Mouse (Mus musculus) hindbrain, embryonic 11.5 days (tissue): Measurements from ENCODE around the gene Tmem121b. TPM values are rescaled to one million over a fixed set of nuclear protein-coding genes. Genes with fewer than 3 reads are reported as not detected.

Experiments used
- ATAC-seq: fragments of 200-750 bp; cut with Nextera tagmentation; 2 replicates; pipeline ENCODE4 v1.8.0; 2017; ENCODE audit warnings: mild to moderate bottlenecking, moderate TSS enrichment, moderate library complexity; ENCODE audit not compliant: low FRiP score
- DNase-seq: peaks from one replicate; pipeline ENCODE4 v3.0.0-alpha.2; 2015; ENCODE audit warnings: low spot score
- H3K27ac ChIP-seq: fragments of 300-500 bp; sonication (generic); 2 replicates; pipeline ENCODE4 v1.5.1; 2014; ENCODE audit warnings: mild to moderate bottlenecking, low read depth, low read length
- H3K27me3 ChIP-seq: fragments of 300-500 bp; sonication (generic); 2 replicates; pipeline ENCODE4 v1.6.1; 2014; ENCODE audit warnings: mild to moderate bottlenecking, low read length, moderate library complexity, mixed read lengths; ENCODE audit not compliant: control insufficient read depth, insufficient read depth
- H3K36me3 ChIP-seq: fragments of 300-500 bp; sonication (generic); 2 replicates; pipeline ENCODE4 v1.6.1; 2014; ENCODE audit warnings: mild to moderate bottlenecking, low read length, moderate library complexity, mixed read lengths; ENCODE audit not compliant: control insufficient read depth, insufficient read depth
- H3K4me1 ChIP-seq: fragments of 300-500 bp; sonication (generic); replicated peaks from 2 replicates; pipeline ENCODE4 v1.6.1; 2014; ENCODE audit warnings: low read length, mixed read lengths; ENCODE audit not compliant: control insufficient read depth, insufficient read depth
- H3K4me2 ChIP-seq: fragments of 300-500 bp; sonication (generic); replicated peaks from 2 replicates; pipeline ENCODE4 v1.6.1; 2014; ENCODE audit warnings: mild to moderate bottlenecking, low read depth, low read length
- H3K4me3 ChIP-seq: fragments of 300-500 bp; sonication (generic); 2 replicates; pipeline ENCODE4 v1.5.1; 2014; ENCODE audit warnings: low read depth, low read length
- H3K9ac ChIP-seq: fragments of 300-500 bp; sonication (generic); 2 replicates; pipeline ENCODE4 v1.6.1; 2014; ENCODE audit warnings: low read depth, low read length
- H3K9me3 ChIP-seq: fragments of 300-500 bp; sonication (generic); 2 replicates; pipeline ENCODE4 v1.6.1; 2016; ENCODE audit warnings: low read length; ENCODE audit not compliant: control insufficient read depth
- WGBS: fragments of 180-500 bp; shearing (Covaris S2); extraction: QIAGEN DNeasy Blood & Tissue Kit; methylation state at CpG from one replicate; pipeline ENCODE4 v1.1.7; 2014; 5-methylcytosine and 5-hydroxymethylcytosine counted together
- polyA plus RNA-seq: library from polyadenylated mRNA; unstranded; fragments of >200 nt; fragmentation: Nextera tagmentation; extraction: Ambion mirVana; gene quantifications from 2 replicates; pipeline ENCODE4 v1.2.1, GENCODE M21; 2014

Tmem121b gene
- 1.0 and 1.8 TPM in 2 replicates for polyA plus RNA-seq

DNA sequence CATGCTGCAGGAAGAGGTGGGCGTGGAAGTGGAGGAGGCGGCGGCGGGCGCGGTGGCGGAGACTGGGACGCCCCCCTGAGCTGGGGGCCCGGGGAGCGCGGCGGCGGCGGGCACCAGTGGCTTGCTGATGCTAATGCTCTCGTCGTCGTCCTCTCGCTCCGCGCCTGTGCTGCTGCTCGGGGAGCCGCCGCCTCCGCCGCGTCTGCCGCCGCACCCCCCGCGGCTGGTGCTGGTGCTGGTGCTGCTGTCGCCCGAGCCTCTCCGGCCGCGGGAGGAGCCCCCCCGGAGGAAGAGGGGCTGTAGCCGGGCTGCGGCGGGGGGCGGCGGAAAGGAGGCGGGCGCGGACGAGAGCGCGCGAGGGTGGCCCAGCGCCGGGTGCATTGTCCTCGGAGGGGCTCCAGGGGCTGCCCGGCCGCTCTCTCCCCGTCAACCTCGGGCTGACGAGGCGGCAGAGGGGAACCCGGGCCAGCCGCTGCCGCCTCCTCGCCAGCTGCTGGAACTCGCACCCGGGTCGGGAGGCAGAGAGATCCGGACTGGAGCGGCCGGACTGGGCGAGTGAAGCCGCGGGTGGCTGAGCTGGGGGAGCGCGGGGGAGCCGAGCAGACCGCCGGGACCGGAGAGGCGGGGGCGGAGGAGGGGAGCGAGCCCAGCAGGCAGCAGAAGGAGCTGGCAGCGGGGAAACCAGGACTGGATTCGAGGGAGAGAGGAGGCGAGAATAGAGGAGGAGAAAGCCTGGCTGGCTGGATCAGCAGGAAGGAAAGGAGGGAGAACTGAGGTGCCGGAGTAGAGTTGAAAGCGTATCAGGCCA is at the start of gene Tmem121b:
Gene Tmem121b, minus strand, starts transcription at position 434 of the 808 bp plus-strand sequence.
- Histone ChIP-seq H3K4me3 (peak within 1 kb of the TSS; percentile 79), H3K36me3 (no peaks in the 10 kb centered on the region), H3K9ac (peak within 1 kb of the TSS; percentile 80), H3K4me1 (peaks cover 11% of the 10 kb centered on the region), H3K9me3 (no peaks in the 10 kb centered on the region), H3K4me2 (peak within 1 kb of the TSS; percentile 91), H3K27me3 (peaks cover 14% of the 10 kb centered on the region), H3K27ac (peak within 1 kb of the TSS; percentile 93)
- DNase-seq (peak; percentile 88), ATAC-seq (peak; percentile 87)
- WGBS, result under 1% methylated on average over 51 of the region's 84 CpGs

DNA sequence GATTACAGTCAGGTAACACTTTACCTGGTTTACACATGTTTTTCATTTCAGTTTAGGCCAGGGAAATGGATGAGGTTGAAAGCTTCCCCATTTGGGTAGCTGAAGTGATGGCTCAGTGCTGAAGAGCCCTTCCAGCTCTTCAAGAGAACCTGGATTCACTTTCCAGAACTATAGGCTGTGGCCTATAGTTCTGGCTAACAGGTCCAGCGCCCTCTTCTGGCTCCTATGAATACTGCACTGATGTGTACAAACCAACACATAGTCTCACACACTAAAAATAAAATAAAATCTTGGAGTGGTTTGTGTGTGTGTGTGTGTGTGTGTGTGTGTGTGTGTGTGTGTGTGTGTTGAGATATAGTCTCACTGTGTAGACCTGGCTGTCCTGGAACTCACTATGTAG is 48.5 kb upstream of the Tmem121b start:
- Histone ChIP-seq H3K4me3 (no peak overlapping the region), H3K36me3 (no peaks in the 10 kb centered on the region), H3K27me3 (no peaks in the 10 kb centered on the region), H3K27ac (no peak overlapping the region), H3K4me2 (no peak overlapping the region), H3K4me1 (peaks cover 3% of the 10 kb centered on the region; the same call in 1 of the 2 replicates), H3K9me3 (no peaks in the 10 kb centered on the region), H3K9ac (no peak overlapping the region)
- 23% methylated on average over 1 of the region's 1 CpGs for WGBS
- ATAC-seq (no peak), DNase-seq (peak; percentile 36)

DNA sequence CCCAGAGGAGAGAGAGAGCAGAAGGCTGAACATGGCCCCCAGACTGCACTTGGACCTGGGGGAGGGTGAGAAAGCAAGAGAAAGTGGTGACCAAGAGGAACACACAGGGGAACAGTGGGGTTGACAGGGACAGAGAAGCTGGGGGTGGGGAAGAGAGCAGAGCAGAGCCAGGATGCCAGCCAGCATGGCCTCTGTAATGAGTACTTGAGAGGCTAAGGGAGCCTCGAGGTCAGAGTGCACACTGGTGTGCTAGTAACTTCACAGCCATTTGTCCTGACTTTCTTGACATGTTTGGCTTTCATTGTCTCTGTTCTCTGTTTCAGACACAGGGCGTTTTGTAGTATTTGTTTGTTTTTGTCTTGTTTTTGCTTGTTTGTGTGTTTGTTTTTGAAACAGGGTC is 47.8 kb upstream of the Tmem121b start:
- H3K4me2 ChIP-seq, result no peak overlapping the region
- H3K9ac ChIP-seq, result no peak overlapping the region
- H3K4me3 ChIP-seq, result no peak overlapping the region
- DNase-seq, result no peak
- H3K36me3 ChIP-seq, result no peaks in the 10 kb centered on the region
- no peaks in the 10 kb centered on the region for H3K9me3 ChIP-seq
- 29% methylated on average over 2 of the region's 2 CpGs for WGBS
- peaks cover 3% of the 10 kb centered on the region; the same call in 1 of the 2 replicates for H3K4me1 ChIP-seq
- no peak overlapping the region for H3K27ac ChIP-seq
- H3K27me3 ChIP-seq, result no peaks in the 10 kb centered on the region
- no peak; the same call in 1 of the 2 replicates for ATAC-seq

DNA sequence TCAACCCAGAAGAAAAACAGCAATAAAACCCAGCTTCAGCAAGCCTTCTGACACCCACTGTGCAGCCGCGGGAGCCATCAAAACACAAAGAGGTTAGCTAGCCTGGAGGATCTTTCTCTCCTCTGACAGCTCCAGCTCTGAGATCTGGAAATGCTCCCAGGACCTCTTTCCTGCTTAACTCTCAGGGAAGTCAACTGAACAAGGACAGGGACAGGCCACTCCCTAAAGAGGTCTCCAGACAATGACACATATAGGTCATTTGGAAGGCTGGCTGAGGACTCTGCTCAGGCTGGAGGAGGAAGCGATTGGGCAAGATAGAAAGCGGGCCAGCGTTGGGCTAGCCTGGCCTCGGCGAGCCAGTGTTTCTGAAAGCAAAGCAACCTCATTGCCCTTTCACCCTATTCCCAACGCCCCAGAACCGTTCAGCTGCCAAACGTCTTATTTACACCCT is 46.2 kb upstream of the Tmem121b start:
- Histone ChIP-seq H3K27ac (peak overlapping the region; percentile 49), H3K4me3 (no peak overlapping the region), H3K4me1 (peaks cover 3% of the 10 kb centered on the region; the same call in 1 of the 2 replicates), H3K9ac (no peak overlapping the region; the same call in 1 of the 2 replicates), H3K27me3 (no peaks in the 10 kb centered on the region), H3K9me3 (no peaks in the 10 kb centered on the region), H3K36me3 (no peaks in the 10 kb centered on the region), H3K4me2 (0 out of 2 replicates have a peak overlapping the region, but pooled peaks have one; percentile 27)
- ATAC-seq (peak; percentile 46; the same call in 1 of the 2 replicates), DNase-seq (peak; percentile 48)
- 32% methylated on average over 10 of the region's 10 CpGs for WGBS

DNA sequence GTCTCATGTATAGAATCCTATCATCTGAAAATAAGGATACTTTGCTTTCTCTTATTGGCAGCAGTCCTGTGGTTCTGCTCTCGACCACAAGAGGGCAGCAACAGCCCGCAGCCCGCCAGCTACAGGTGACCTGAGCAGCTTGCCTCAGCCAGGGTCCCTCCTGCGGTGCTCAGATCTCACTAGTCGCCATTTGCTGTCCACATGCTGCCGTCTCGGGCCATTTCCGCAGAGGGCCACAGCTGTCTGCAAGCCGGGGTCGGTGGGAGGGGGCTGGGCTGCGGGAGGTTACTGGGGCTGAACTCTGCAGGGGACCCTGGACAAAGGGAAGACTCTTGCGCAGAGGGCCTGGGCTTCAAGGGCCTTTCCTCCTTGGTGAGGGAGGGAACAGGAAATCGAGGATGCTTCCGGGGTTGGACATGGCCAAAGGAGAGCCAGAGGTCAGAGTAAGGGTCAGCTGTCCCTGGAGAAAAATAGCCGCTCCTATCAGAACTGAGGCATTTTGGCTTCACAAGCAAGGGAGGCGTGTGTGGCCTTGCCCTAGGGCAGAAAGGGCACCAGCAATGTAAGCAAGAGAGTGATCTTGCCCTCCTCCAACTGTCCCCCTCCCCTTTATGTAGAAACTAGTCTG is 45.6 kb upstream of the Tmem121b start:
- H3K27ac ChIP-seq, result peak overlapping the region; percentile 49
- 1% methylated on average over 16 of the region's 16 CpGs for WGBS

DNA sequence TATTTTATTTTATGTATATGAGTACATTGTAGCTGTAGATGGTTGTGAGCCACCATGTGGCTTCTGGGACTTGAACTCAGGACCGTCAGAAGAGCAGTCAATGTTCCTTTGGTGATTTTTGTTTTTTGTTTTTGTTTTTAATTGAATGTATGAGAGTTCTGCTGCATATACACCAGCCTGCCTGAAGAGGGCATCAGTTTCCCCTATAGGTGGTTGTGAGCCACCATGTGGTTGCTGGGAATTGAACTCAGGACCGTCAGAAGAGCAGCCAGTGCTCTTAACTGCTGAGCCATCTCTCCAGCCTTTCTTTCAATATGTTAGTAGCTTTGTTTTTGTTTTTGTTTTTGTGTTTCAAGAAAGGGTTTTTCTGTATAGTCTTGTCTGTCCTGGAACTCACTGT is 42.7 kb upstream of the Tmem121b start:
- Histone ChIP-seq H3K4me3 (no peak overlapping the region), H3K4me1 (peaks cover 3% of the 10 kb centered on the region; the same call in 1 of the 2 replicates), H3K27ac (no peak overlapping the region), H3K9me3 (no peaks in the 10 kb centered on the region), H3K27me3 (no peaks in the 10 kb centered on the region), H3K4me2 (no peak overlapping the region), H3K36me3 (no peaks in the 10 kb centered on the region), H3K9ac (no peak overlapping the region)
- DNase-seq (no peak), ATAC-seq (no peak)
- 81% methylated on average over 2 of the region's 2 CpGs for WGBS

More for the DNA sequence above, 45.6 kb upstream of the Tmem121b start:
- Histone ChIP-seq H3K4me1 (peaks cover 3% of the 10 kb centered on the region; the same call in 1 of the 2 replicates), H3K4me3 (no peak overlapping the region), H3K9ac (peak overlapping the region; percentile 32; the same call in 1 of the 2 replicates), H3K9me3 (no peaks in the 10 kb centered on the region), H3K4me2 (peak overlapping the region; percentile 27; the same call in 1 of the 2 replicates), H3K36me3 (no peaks in the 10 kb centered on the region), H3K27me3 (no peaks in the 10 kb centered on the region)
- DNase-seq, result peak; percentile 92
- peak; percentile 94 for ATAC-seq

DNA sequence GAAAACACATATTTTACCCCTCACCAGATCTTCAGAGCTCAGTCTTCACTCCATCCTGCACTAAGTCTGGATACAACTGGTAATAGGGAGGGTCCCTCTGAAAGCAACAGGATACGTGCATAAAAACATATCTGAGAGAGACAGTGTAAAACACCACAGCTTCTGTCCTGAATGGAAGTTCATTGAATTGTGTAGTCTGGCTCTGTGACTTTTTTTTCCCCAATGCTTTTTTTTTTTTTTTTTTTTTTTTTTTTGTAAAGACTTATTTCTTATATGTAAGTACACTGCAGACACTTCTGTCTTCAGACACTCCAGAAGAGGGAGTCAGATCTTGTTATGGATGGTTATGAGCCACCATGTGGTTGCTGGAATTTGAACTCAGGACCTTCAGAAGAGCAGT is 39.0 kb upstream of the Tmem121b start:
- H3K4me1 ChIP-seq, result no peaks in the 10 kb centered on the region
- H3K4me2 ChIP-seq, result no peak overlapping the region
- DNase-seq (no peak), ATAC-seq (no peak)
- no peaks in the 10 kb centered on the region; the same call in 1 of the 2 replicates for H3K36me3 ChIP-seq
- no peaks in the 10 kb centered on the region for H3K27me3 ChIP-seq
- H3K9me3 ChIP-seq, result no peaks in the 10 kb centered on the region
- H3K4me3 ChIP-seq, result no peak overlapping the region
- H3K9ac ChIP-seq, result no peak overlapping the region
- no peak overlapping the region for H3K27ac ChIP-seq
- 73% methylated on average over 1 of the region's 1 CpGs for WGBS

DNA sequence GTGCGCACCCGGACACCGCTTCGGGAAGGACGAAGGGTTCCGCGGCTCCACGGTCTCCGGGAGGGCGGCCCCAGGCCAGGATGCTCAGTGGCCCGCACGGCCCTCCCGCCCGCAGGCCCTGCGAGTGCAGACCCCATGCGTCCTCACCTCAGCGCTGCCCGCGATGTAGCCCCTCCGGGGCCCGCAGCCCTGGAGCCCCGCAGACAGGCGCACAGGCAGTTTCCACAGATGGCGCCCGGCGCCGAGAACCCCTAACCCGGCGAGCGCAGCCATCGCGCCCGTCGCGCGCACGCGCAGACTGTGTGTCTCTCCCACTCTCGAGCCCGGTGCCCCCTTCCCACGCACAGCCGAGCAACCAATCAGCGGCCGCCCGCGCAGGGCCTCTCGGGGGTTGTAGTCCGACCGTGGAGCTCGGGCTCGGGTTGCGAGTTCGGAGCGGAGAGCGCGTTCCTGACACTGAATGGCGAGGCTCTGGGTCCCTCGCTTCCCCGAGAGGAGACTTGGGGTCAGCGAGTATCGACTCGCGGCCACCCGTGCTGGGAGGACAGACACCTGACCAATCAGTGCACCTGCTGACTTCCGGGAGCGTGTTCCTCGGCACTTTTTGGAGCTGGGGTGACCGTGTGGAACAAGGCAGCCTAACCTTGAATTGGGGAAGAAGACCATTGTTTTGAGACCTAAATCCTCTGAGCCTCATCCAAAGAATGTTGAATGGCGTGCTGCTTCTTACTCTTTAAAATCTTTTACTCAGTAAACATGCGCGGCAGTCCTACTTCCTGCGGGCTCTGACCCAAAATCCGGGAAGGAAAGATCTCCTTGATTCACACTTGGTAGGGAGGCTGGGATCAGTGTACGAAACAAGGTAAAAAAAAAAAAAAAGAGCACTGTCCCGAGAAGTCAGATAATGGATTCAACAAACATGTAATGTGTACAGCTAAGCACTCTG is 37.7 kb upstream of the Tmem121b start, which contains the start of gene Hdhd5:
Gene Hdhd5, minus strand, starts transcription at position 300 of the 946 bp plus-strand sequence.
- no peaks in the 10 kb centered on the region for H3K4me1 ChIP-seq
- no peaks in the 10 kb centered on the region; the same call in 1 of the 2 replicates for H3K36me3 ChIP-seq
- H3K27me3 ChIP-seq, result no peaks in the 10 kb centered on the region
- H3K9ac ChIP-seq, result peak within 1 kb of the TSS; percentile 58
- no peak within 1 kb of the TSS for H3K27ac ChIP-seq
- DNase-seq (peak; percentile 97), ATAC-seq (peak; percentile 98)
- no peaks in the 10 kb centered on the region for H3K9me3 ChIP-seq
- H3K4me2 ChIP-seq, result peak within 1 kb of the TSS; percentile 68
- H3K4me3 ChIP-seq, result peak within 1 kb of the TSS; percentile 67
- under 1% methylated on average over 73 of the region's 75 CpGs for WGBS
